Mouse (Mus musculus) adrenal gland, adult 8-10 months (tissue): Measurements from ENCODE around the gene Tifab. TPM values are rescaled to one million over a fixed set of nuclear protein-coding genes. Genes with fewer than 3 reads are reported as not detected.
"Not testable (repeated sequence)": the region's sequence is repeated elsewhere in the genome, so short reads cannot be mapped to it uniquely, and the experiment has no call there.

Experiments used
- DNase-seq: peaks from one replicate; pipeline ENCODE4 v3.0.0; 2022
- total RNA-seq, 4 experiments: library from RNA; stranded (reverse); gene quantifications; 2 replicates each; pipeline ENCODE4 v1.2.4; 2022

The Tifab gene
- total RNA-seq: 1 to 10 TPM; 1.9 to 5.3 (median 4.4) TPM

DNA sequence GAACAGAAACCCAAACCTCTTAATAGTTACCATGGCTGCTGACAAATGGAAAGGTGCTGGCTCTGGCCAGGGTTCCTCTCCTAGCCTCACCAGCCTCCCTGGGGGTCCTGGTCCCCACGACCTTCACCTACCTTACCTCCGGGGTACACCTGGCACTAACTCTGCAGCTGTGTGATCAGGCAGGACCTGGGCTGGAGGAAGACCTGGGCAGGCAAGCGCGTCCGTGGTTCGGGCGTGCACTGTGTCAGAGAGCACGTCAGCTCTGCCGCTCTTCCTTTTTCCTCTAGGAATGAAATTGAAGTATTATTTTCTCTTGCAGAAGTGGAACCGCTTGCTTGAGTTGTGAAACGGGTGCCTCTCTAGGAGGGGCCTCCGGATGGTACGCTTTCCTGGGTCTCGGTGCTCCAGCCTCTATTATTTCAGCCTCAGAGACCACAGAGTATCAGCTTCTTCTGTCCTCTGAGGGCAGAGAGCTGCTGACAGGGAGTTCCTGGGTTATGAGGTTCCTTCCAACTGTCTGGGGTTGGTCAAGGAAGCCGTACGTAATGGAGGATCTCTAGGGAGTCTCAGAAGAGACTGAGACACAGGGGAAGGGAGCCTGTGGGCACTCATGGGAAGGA is at the start of gene Tifab:
Tifab (minus strand) TSS at position 470 of the 620 bp plus-strand sequence.
- DNase-seq: no peak

DNA sequence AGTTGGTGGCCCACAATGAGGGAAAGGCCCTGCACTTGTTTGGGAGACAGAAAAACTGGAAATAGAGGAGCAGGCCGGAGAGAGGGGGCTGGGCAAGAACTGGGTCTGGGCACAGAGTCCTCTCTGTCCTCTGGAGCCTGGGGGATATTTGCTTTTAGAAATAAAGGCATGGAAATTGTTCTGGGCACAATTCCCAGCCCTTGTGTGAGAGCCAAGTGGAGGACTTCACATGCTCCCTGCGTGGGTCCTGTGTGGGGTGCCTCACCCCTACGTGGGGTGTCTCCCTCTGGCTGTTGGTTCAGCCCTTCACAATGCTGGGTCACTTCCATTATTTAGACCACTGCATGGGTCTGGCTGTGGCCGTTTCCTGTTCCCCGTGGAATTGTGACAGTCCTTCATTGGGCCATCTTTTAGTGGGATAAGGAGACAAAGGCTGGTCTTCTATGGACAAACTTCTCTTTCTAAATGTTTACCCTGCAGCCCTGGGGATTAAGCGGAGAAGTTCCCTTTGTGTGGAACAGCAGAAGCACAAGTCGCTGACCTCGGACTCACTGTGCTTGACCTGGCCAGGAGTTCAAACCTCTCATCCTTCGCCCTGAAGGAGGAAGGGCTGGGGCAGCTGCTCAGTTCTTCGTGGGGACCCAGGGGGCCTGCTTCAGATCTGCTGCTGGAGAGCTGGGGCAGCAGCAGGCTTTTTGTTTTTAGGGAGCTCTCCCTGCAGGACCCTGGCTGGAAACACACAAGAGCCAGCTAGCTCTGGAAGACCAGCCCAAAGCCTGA is 47.7 kb upstream of the Tifab start:
- DNase-seq: no peak

DNA sequence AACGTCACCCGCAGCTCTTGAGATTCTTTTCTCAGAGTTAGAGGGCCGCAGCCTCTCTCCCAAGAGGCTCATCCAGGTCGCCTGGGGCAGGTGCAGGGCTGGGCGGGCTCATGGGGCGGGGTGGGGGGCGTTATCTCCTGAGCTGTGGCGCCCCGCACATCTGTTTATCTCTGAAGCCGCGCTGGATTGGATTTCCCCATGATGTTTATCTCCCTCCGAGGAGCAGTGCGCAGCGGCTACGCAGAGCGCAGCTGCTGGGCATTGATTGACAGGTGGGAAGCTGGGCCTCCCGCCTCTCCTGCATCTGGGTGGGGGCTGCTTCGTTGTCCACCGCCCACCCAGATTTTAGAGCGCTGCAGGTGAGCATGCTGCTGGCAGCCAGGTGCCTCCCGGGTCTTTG is 44.9 kb upstream of the Tifab start:
- DNase-seq: no peak

DNA sequence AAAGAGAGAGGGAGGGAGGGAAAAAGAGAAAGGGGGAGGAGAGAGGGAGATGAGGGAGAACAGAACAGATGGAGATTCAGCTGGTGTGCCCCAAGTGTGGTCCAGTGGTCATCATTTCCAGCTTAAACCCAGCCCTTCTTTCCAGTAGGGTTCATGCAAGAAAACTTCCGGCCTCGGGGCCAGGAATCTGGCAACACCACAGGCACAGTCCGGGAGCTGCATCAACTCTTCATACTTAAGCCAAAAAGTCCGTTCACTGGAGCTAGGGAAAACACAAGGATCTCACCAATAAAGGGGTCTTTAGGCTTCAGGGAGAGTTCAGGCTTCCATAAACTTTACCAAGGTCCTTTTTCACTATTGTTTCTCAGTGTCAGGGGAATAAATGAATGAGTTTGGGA is 44.2 kb upstream of the Tifab start:
- no peak for DNase-seq

DNA sequence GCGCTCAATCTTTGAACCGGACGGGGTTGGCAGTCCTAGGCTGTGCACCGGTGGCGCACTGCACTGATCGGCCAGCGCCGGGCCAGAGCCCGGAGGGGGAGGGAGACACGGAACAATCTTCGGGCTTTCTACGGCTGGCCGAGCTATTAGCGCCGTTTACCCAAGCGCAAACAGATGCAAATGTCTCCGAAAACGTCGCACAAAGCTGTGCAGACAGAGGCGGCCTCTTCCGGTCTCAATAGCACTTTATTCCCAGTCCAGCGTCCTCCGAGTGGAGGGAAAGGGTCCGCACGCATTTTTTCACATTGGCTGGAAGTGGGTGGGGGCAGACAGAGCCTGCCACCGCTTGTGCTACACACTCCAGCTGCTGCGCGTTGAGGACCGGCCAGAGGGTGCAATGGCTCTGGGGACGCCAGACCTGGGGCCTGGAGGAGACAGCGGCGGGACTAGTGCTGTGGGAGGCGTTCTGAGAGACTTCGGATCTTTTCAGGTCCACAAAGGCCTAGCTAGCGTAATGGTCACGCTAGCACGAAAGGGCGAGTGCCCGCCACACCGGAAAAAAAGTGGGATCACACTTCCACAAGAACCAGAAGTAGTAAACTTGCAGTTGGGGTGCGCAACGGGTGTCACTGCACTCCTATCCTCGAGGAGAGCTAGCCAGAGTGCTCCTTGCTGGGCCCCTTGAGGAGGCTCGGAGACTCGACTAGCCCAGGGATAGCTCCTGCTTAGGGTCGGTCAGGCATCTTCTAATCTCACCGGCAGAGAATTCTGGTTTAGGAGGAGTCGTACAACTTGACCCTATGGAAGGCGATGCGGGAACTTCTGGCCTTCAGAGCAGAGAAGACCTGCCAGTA is 43.5 kb upstream of the Tifab start:
- no peak for DNase-seq

DNA sequence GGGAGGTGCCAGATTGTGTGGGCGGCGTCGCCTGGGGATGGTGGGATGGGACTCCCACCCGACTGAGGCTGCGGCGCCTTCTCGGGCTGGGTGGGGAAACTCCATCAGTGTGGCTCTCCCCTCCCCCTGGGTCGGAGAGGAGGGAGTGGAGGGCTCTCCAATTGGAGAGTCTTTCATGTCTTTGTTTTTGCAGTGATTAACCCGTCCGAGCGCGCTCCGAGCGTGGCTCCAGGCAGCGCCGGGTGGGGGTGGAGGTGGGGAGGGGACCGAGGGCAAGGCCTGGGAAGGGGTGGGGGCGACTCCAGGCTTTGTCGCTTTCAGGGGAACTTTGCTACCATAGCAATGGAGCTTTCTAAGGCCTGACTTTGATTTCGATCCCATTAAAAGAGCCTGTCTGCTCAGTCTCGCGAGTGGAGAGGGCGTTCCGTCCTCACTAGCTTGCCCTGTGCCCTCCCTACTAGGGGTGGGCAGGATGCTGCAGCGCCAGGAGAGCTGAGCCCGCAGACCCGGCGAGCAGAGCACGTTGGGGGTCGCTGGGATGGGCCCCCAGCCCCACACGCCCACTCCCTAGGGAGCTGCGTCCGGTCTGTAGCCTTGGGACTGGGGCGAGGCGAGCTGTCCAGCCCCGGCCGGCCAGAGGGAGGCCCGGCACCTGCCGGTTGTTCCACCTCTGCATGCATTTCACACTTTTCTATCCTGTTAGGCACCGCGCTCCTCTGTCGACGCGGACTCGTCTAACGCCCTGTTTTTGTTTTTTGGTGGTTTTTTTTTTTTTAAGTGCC is 42.6 kb upstream of the Tifab start:
- no peak for DNase-seq

DNA sequence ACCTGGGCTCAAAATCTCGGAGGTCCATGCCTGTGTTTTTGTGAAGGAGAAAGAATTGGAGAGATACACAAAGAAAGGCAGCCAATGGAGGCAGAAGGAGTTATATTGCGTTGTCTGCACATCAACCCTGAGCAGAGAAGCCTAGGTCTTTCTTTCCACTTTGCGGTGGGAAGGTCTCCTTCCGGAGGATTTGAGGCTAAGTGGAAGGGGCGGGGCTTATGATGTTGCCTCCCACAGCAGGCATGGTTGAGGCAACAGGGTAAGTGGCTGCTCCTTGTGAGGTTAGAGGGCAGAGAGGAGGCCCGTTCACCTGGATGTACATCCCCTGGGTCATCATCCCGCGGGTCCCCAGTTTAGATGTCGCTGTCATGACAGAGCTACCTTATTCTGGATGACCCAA is 40.6 kb upstream of the Tifab start:
- no peak for DNase-seq

DNA sequence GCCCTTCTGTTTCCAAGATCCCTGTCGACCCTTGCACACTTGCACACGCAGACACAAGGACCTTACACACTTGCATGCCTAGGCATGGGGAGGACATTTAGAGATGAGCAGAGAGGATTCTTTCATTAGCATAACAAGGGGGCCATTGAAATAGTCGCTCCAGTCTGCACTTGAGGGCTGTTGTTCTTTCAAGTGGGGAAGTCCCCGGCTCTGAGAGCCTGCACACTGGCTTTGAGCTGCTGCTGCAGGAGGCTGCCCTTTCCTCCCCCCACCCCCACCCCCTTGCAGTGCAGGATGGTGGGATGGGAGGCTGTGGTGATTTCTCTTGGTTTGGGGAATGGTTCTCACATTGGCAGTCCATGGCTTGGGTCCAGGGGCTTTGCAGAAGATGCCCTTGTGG is 37.4 kb upstream of the Tifab start:
- no peak for DNase-seq

DNA sequence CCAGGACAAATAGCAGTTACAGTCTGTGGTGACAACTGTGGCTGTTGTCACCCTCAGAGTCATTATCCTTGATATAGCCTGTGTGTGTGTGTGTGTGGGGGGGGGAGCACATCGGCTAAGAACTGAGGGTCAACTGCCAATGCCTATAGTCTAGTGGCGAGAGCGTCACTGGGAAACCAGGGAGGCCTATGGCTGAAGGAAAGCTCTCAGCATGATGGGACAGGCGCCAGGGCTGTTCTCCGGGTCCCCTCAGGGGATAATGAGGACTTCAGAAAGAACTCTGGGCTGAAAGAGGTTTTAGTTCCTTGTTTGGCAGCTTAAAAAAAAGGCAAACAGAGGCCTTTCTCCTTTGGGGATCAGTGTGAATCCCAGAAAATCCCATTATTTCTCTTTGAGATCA is 35.9 kb upstream of the Tifab start:
- no peak for DNase-seq

DNA sequence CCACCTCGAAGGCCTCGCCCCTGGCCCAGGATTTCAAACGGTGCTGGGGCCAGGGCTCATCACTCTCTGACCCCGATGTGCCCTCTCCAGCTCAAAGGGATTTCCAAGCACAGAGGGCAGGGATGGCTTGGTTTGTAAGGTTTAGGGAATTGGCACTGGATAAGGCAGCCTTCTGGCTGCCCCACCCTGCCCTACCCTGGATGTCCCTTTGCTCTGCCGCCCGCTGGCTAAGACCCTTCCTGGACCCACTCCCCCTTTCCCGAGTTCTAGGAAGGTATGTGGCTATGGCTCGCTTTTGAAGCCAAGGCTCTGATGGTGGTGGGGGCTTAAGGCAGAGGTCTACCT is 30.4 kb upstream of the Tifab start:
- no peak for DNase-seq

DNA sequence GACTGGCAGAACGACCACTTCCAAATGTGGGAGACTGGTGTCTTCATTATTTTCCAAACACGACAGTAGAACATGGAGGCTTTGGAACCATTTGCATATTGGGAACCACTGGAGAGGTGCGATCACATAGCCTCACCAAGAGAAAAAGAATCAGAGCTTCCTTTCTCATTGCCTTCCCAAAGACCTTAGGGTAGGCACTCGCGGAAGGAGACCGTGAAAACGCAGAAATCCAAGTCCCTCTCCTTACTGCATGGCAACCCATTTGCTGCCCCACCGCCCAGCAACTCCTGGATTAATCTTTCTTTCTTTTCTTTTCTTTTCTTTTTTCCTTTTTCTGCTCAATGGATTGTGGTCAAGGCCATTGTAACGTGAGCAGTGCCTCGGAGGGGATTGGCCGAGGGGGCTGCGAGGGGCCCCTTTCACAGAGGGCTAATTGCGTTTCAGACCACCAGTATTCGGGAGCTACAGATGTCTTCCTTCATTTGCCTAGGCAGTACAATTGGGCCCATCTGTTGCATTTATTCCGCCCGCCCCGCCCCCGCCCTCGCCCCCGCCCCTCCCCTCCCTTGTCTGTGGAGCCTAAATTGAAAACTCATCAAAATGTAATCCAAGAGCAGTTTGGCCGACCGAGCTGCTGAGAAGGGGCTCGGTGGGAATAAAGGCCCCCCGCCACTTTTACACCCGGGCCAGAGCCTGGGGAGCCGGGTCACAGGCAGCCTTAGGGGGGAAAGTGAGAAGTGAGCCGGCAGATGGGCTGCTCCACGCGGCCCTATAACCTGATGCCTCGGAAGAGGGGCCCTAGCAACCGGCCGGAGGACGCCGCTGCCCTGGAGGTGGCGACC is 29.8 kb upstream of the Tifab start:
- DNase-seq: no peak

DNA sequence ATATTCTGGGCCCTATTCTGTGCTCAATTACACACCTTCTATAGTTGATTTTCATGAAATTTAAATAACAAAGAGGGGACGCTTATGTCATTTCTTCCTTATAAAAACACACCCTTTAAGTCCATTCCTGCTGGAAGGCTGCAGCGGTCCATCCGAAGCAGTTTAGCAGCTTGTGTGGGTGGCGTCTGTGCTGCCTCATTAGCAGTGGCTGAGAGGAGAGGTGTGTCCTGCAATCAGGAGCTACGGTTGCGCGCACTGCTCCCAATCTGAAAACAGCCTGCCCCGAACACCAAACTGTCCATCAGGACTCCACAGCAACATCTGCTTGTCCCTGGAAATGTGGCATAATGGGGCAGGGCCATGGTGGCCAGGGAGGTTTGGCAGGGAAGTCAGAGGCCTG is 20.8 kb upstream of the Tifab start:
- DNase-seq: no peak

DNA sequence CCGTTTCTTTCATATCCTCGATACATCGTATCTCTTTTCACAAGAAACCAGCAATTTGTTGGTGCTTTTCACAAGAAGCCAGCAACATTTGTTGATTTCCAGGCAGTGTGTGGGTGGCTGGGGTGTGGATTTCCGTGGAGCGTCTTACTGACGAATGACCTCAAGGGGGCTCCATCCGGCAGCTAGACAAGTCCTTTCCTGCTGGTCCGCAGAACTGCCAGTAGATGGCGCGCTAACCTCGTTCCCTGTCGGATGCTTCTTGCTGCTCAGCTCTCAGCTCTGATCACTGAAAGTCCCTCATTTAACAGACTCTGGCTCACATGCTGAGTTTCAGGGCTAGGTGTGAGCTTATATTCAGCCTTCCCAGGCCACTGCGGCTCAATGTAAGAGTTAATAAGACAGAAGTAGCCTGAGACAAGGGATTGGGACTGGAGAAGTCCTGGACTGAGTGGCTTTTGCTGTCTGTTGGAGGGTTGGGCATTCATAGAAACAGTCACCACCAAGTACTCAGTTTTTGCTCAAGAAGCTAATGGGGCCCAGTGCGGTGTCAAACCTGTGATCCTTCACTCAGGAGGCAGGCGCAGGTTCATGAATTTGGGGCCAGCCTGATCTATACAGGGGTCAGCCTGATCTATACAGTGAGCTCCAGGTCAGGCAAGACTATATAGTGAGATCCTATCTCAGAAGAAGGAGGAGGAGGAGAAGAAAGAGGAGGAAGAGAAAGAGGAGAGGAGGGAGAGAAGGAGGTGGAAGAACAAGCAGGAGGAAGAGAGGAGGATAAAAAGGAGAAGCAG is 19.0 kb upstream of the Tifab start:
- peak; percentile 69 for DNase-seq

DNA sequence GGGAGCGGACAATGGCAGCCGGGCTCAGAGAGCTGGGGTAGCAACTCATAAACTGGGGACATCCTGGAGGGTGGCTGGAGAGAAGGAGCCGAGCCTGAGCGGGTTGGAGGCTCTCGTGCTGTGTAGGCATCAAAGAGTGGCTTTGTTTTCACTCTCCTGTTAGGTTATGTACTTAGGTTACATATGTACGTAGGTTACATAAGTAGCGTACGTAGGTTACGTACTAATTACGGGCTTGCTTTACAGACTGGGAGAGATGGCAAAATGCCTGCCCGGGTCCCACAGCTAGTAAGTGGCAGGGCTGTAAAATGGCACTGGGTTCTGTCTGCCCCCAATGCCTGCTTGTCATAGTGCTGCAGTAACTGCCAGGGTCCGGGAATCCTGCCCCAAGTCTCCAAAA is 18.3 kb upstream of the Tifab start:
- no peak for DNase-seq

DNA sequence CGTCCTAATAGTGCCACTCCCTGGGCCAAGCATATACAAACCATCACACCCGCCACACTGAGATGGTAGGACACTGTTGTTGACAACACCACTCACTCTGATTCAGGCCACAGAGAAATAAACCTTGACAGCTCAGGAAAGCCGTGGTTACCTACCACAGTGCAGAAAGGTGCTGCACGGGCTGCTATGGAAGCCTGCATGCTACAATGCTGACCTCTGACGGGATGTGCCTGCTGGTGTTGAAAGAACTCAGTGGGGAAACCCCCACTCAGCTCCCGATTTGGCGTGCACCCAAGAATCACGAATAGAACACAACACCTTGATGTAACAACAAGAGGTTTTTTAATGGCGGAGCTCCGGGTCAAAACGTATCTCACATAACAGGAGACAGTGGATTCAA is 17.1 kb upstream of the Tifab start:
- DNase-seq: not testable (repeated sequence)

DNA sequence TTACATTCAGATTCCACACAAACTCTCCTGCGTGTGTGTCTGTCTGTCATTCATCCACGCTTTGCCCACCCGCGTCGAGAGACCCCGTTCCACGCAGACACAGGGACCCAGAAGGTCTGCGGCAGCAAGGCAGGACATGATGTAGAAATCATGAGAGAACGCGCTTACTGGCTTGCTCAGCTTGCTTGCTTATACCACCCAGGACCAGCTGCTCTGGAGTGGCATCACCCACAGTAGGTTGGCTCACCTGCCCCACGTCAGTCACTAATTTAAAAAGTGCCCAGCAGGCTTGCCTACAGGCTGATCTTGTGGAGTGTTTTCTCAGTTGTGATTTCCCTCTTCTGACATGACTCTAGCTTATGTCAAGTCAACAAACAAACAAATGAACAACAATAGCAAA is 15.5 kb upstream of the Tifab start:
- not testable (repeated sequence) for DNase-seq

DNA sequence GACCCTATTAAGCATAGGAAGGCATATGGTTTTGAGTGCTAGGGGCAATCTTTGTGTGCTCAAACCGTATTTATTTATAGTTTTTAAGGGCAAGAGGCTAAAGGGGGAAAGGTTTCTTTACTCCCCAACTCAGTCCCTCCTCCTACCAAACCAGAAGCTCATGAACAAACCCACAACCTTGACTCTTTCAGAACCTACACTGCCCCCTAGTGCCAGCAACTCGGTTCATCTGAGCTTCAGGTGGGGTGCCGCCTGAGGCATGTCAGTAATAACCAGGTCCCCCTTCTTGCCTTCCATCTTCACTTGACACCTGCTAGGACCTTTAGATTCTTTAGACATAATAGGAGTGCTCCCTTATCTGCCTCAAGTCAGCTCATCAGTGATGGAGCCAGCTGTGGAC is 12.5 kb upstream of the Tifab start:
- no peak for DNase-seq

DNA sequence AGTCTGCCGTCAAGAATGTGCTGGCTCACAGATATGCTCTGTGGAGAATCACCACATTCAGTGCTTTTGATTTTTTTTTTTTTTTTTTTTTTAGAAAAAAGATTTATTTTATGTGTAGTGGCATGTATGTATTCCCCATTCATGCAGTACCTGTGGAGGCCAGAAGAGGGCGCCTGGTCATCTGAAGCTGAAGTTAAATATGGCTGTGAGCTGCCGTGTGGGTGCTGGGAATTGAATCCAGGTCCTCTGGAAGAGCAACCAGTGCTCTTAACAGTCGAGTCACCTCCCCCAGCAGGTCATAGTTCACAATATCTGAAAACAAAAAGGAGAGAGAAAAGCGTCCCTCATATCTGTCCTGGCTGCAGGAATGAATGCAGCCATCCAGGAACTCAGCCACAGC is 11.0 kb upstream of the Tifab start:
- no peak for DNase-seq

DNA sequence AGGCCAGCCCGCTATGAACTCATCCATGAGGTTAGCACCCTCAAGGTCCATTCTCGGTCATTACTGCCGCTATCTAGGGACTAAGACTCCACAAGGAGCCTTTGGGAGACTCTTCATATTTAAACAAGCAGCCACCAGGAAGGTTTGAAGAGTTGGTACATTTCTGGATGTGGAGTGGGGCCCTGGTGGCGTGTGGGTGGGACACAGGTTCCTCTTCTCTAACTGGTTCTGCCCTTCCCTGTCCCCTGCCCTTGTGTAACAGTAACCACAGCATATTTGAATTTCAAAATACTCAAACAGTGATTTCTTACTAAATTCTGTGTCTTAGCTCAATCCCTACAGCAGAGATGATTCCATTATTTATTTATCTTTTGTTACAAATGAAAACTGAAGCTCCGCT is 5.0 kb upstream of the Tifab start:
- no peak for DNase-seq

DNA sequence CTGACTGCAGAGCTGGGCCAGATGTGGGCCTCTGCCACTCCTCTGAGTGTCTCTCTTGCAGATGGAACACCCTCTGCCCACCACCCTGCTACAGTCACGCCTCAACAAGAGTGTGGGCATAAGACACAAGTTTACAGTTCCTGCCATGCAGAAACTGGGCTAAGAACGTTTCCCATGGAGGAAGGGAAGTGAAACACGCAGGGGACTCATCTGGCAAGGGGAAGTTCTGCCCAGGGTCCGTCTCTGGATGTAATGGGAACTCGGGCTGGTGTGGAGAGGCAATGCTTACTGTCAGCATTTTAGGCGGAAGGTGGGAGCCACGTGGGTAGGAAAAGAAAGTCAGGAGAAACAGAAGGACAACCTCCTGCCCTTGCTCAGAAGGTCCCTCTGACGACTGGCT is 2.7 kb upstream of the Tifab start:
- DNase-seq: no peak

DNA sequence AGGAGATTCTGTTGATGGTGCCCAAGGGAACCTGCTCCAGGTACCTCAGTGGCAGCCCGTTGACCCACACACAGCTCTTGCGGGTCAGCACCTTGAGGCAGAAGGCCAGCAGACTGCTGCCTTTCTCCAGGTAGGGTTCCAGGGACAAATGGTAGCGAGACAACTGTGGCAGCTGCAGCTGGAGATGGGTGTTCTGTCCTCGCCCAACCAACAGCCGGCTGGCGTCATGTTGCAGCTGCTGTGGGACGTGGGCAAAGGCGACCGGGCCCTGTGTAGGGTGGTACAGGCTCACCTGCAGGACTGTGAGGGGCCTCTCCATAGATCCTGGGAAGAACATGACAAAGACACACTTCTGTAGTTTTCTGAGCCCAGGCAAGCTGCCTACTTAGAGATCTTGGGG is 2.4 kb downstream of the Tifab start:
- no peak for DNase-seq
